Mouse (Mus musculus) cortical plate, adult 2 months (tissue): ENCODE results near the gene Aagab.

Source experiments
- CTCF ChIP-seq: fragments of 200-500 bp; IDR thresholded peaks from 2 replicates; pipeline ENCODE4 v1.5.1; 2011; ENCODE audit warnings: mild to moderate bottlenecking, control low read depth, low read length; ENCODE audit not compliant: insufficient read depth; ENCODE audit errors: extremely low read depth
- POLR2A ChIP-seq: fragments of 200-500 bp; IDR thresholded peaks from 2 replicates; pipeline ENCODE4 v1.6.1; 2011; ENCODE audit warnings: mild to moderate bottlenecking, low read length, control low read depth; ENCODE audit not compliant: insufficient read depth; ENCODE audit errors: extremely low read depth

GRCm38 (mm10) chr9:63673494-63673805, 71.0 kb downstream of the Aagab start:
- TF ChIP-seq CTCF = no peak
- no peak for TF ChIP-seq POLR2A
